Comparison of ENCODE assay signal across 9 mouse cellular contexts in the genomic region with DNA sequence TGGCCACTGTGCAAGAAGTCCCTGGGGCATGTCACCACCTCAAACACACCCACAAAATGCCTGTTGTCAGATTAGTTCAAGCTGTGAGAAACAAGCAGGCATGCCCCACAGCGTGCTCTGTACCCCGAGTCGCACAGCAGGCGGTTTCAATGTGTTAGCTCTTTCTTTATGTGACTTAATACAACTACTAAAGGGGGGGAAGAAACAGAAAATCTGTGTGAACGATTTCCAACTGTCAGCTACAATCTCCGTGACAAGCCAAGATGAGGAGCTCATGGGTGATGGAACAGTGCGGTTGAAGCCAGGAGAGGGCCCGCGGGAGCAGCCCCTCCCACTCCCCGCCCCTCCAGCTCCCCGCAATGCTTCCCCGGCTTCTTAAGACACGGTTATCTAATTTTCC.
A peak's percentile ranks its signal among the peaks of the same experiment; 100 is the strongest.
DNase-seq lines count a peak whose midpoint lies in the region; ATAC-seq and TF ChIP-seq lines count a peak whose summit lies in the region.
"Had no signal": no experiment of that assay in that cellular context is flagged by ENCODE, and none has a peak within 500 bp of the region (broad histone marks: within the 10 kb centered on the region; RNA-seq: fewer than 3 reads in every experiment).

No protein-coding gene starts in this region.

- H3K4me1 ChIP-seq in lung, postnatal 0 days (ENCODE audit: insufficient read depth, low read depth, low read length), result 0 out of 2 replicates have a peak, but pooled peaks cover 8% of the 10 kb centered on the region
- H3K4me1 ChIP-seq in liver, embryonic 12.5 days, result peaks cover 41% of the 10 kb centered on the region
- H3K4me1 ChIP-seq in stomach, embryonic 15.5 days, result no peaks in the 10 kb centered on the region

- no peaks in the 10 kb centered on the region for H3K9me3 ChIP-seq in lung, postnatal 0 days (ENCODE audit: low read length)
- H3K9me3 ChIP-seq in liver, embryonic 12.5 days (replicated peaks), result no peaks in the 10 kb centered on the region
- no peaks in the 10 kb centered on the region for H3K9me3 ChIP-seq in stomach, embryonic 15.5 days

- no peaks in the 10 kb centered on the region for H3K36me3 ChIP-seq in lung, postnatal 0 days (ENCODE audit: insufficient read depth, low read length)
- H3K36me3 ChIP-seq in liver, embryonic 12.5 days, result no peaks in the 10 kb centered on the region
- no peaks in the 10 kb centered on the region for H3K36me3 ChIP-seq in stomach, embryonic 15.5 days

- no peak overlapping the region for H3K27ac ChIP-seq in lung, postnatal 0 days (ENCODE audit: low read length)
- no peak overlapping the region for H3K27ac ChIP-seq in liver, embryonic 12.5 days
- H3K27ac ChIP-seq in stomach, embryonic 15.5 days, result no peak overlapping the region
- H3K27ac ChIP-seq: macrophage had no signal

- H3K9ac ChIP-seq in lung, postnatal 0 days (replicated peaks; ENCODE audit: low read depth), result no peak overlapping the region
- H3K9ac ChIP-seq in liver, embryonic 12.5 days, result 0 out of 2 replicates have a peak overlapping the region, but pooled peaks have one; percentile 12
- H3K9ac ChIP-seq in stomach, embryonic 15.5 days, result no peak overlapping the region

- no peaks in the 10 kb centered on the region for H3K27me3 ChIP-seq in lung, postnatal 0 days (replicated peaks; ENCODE audit: insufficient read depth, low read length)
- H3K27me3 ChIP-seq in liver, embryonic 12.5 days (replicated peaks), result peaks cover 15% of the 10 kb centered on the region
- H3K27me3 ChIP-seq in stomach, embryonic 15.5 days (replicated peaks), result 0 out of 2 replicates have a peak, but pooled peaks cover 3% of the 10 kb centered on the region

- no peak for TF ChIP-seq CTCF in lung, postnatal 0 days (IDR thresholded peaks at IDR 0.05)

- no peak overlapping the region; the same call in 1 of the 2 replicates for H3K4me3 ChIP-seq in lung, postnatal 0 days (ENCODE audit: low read depth, low read length)
- H3K4me3 ChIP-seq in liver, embryonic 12.5 days, result peak overlapping the region; percentile 10; the same call in 1 of the 2 replicates
- no peak overlapping the region for H3K4me3 ChIP-seq in stomach, embryonic 15.5 days (replicated peaks)

- peak; percentile 41 for DNase-seq in lung, postnatal 0 days (ENCODE audit: low spot score)
- DNase-seq in lung, postnatal 10 days, result no peak
- DNase-seq in forelimb bud, embryonic 11.5 days (ENCODE audit: low read depth, low spot score), result peak; percentile 9
- DNase-seq in urinary bladder, postnatal 10 days (ENCODE audit: low spot score), result no peak
- DNase-seq in adrenal gland, adult 2 months, result no peak
- no peak for DNase-seq in gastrocnemius, postnatal 10 days

- ATAC-seq in lung, postnatal 0 days, result peak; percentile 38; the same call in 1 of the 2 replicates
- ATAC-seq in liver, embryonic 12.5 days, result no peak
- no peak for ATAC-seq in stomach, embryonic 15.5 days (ENCODE audit: insufficient read depth, low FRiP score, low read depth)

- WGBS in lung, postnatal 0 days, result 14% methylated on average over 13 of the region's 13 CpGs
- WGBS in liver, embryonic 12.5 days (ENCODE audit: insufficient replicate concordance), result 17% methylated on average over 13 of the region's 13 CpGs
- WGBS in stomach, embryonic 15.5 days, result 18% methylated on average over 13 of the region's 13 CpGs

- no peak for TF ChIP-seq EP300 in lung, postnatal 0 days (IDR thresholded peaks at IDR 0.05)

- H3K4me2 ChIP-seq in lung, postnatal 0 days (replicated peaks; ENCODE audit: low read depth, low read length), result peak overlapping the region; percentile 14
- peak overlapping the region; percentile 55 for H3K4me2 ChIP-seq in liver, embryonic 12.5 days
- peak overlapping the region; percentile 24 for H3K4me2 ChIP-seq in stomach, embryonic 15.5 days

Comparison
In these comparisons a context has a peak if more than half of its experiments do, and no peak if none do; other contexts are left out.
1. DNase-seq: peak in lung, postnatal 0 days (single experiment) and forelimb bud, embryonic 11.5 days (single experiment); none in lung, postnatal 10 days (single experiment), urinary bladder, postnatal 10 days (single experiment), adrenal gland, adult 2 months (single experiment) and gastrocnemius, postnatal 10 days (single experiment).
2. Peak in every context shown above with its lines, with median percentiles within 50 percentile points of each other: H3K4me2 ChIP-seq.